Mouse (Mus musculus): ENCODE measurements around the gene Klrb1b.

GRCm38 (mm10) chr6:128789115-128789514, 37.0 kb downstream of the Klrb1b start, which contains the start of gene Klrb1c:
- TF ChIP-seq CTCF (IDR thresholded peaks at IDR 0.05; ENCODE audit: borderline replicate concordance, extremely low read depth, insufficient read depth, insufficient read length), result no peak
- TF ChIP-seq POLR2A (IDR thresholded peaks at IDR 0.05; ENCODE audit: borderline replicate concordance, extremely low read depth, insufficient read depth, insufficient read length, poor library complexity, severe bottlenecking), result no peak
